Mouse (Mus musculus) megakaryocyte, embryonic 14.5 days (primary cell): ENCODE measurements around the gene Sgsm3. TPM values are rescaled to one million over a fixed set of nuclear protein-coding genes. Genes with fewer than 3 reads are reported as not detected.

Source experiments
- H3K27me3 ChIP-seq: replicated peaks from 2 replicates; pipeline ENCODE3; 2012; ENCODE audit warnings: inconsistent platforms
- H3K36me3 ChIP-seq: replicated peaks from 2 replicates; pipeline ENCODE3; 2012; ENCODE audit warnings: low read length, inconsistent platforms, mixed read lengths
- H3K4me1 ChIP-seq: 2 replicates; pipeline ENCODE4 v1.6.1; 2012; ENCODE audit warnings: inconsistent platforms
- H3K4me3 ChIP-seq: replicated peaks from 2 replicates; pipeline ENCODE3; 2012; ENCODE audit warnings: moderate library complexity, mild to moderate bottlenecking, inconsistent platforms
- H3K9me3 ChIP-seq: 2 replicates; pipeline ENCODE4 v1.6.1; 2012; ENCODE audit warnings: inconsistent platforms
- FLI1 ChIP-seq: IDR thresholded peaks from 2 replicates; pipeline ENCODE4 v1.6.1; 2012; ENCODE audit warnings: low read length, inconsistent platforms, mixed read lengths
- GATA1 ChIP-seq: IDR thresholded peaks from 3 replicates; pipeline ENCODE4 v1.6.1; 2012; ENCODE audit warnings: mixed read lengths, low read length, inconsistent platforms, borderline replicate concordance
- polyA plus RNA-seq: library from polyadenylated mRNA; stranded (reverse); fragments of >175 nt; gene quantifications from 2 replicates; pipeline ENCODE4 v1.2.3, GENCODE M21; 2012; ENCODE audit warnings: low replicate concordance; ENCODE audit not compliant: insufficient read depth

Sgsm3 gene
- polyA plus RNA-seq, 1 experiment, result 8.5 TPM

DNA sequence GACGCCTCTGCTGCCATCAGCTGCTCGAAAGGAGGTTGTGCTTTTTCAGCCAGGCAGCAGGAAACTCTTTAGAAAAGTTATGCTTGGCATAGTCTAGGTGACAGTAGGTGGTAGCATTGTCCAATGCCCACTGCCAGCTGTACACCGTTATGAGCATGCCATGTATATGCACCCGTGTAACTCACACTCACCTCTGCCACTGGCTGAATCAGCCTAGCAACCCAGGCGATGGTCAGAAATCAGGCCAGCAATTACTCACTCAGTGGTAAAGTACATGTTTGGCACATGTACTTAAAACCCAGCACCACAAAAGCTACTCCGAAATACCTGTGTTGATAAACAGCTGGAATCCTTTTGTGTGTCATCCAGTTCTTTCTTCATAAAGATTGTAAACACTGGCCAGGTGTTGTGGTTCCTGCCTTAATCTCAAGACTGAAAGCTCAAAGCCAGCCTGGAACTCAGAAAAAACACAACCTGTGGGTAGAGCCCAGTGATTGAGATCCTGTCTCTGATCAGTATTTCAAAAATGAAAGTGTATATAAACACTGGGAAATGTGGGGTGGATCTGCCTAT lies 36.0 kb upstream of the Sgsm3 start:
- Histone ChIP-seq H3K36me3 (peaks cover 53% of the 10 kb centered on the region), H3K9me3 (no peaks in the 10 kb centered on the region), H3K4me1 (peaks cover 64% of the 10 kb centered on the region), H3K27me3 (no peaks in the 10 kb centered on the region), H3K4me3 (no peak overlapping the region)
- TF ChIP-seq FLI1, result no peak
- TF ChIP-seq GATA1, result no peak

DNA sequence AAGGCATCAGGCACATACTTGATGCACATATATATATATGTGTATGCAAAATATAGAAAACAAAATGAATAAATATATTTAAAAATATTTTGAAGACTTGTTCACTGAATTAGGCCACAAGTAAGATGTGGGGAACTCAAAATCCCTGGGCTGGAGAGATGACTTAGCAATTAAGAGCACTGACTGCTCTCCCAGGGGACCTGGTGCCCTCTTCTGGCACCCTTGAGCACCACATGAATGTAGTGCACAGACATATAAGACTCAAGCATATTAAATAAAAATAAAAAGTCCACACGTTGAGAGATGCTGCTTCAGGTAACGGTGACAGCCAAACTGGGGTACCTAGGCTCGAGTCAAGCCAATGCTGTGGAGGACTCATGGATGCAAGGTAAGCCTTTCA lies 31.7 kb upstream of the Sgsm3 start:
- Histone ChIP-seq H3K9me3 (no peaks in the 10 kb centered on the region), H3K4me1 (peaks cover 65% of the 10 kb centered on the region), H3K27me3 (no peaks in the 10 kb centered on the region), H3K36me3 (peaks cover 23% of the 10 kb centered on the region), H3K4me3 (no peak overlapping the region)
- TF ChIP-seq GATA1 (no peak), FLI1 (no peak)

DNA sequence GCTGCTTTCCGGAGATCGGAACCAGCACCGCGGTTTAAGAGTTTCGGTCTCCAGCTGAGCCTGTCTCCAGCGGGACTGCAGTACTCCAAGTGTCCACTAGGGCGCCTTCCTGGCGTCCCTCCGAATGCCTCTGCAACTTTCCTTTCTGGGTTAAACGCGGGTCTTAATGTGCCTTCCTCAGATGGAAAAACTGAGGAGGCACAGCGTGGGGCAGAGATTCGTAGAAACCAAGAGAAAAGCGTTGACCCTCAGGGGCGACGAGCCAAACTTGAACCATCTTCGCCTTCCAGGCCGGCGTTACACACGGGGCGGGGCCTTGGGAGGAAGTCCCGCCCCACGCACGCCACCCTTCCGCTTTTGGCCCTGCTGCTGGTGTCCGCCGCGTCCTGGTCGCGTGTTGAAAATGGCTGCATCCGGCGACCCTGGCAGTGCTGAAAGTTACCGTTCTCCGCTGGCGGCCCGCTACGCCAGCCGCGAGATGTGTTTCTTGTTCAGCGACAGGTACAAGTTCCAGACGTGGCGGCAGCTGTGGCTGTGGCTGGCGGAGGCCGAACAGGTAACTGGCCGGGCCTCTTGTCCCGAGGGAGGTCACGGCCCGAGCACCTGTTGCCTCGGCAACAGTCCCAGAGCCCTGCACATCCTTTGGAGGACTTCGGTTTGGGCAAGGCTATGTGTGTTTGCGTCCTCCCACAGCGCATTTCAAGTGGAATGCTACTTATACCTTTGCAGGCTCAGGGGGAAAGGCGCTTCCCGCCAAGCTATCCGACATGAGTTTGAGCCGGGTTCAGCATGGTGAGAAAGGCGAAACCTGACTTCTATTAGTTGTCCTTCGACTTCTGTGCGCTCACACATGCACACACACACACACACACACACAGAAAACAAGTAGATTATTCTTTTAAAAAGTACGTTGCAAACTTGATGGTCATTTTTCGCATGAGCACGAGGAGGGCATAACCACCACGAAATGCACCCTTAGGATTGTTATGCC lies 29.1 kb upstream of the Sgsm3 start, which contains the start of gene Adsl:
Adsl (plus strand) TSS at position 346 of the 991 bp plus-strand sequence.
- Histone ChIP-seq H3K27me3 (no peaks in the 10 kb centered on the region), H3K4me1 (peaks cover 50% of the 10 kb centered on the region), H3K4me3 (peak within 1 kb of the TSS; percentile 97), H3K9me3 (no peaks in the 10 kb centered on the region), H3K36me3 (peaks cover 22% of the 10 kb centered on the region)
- TF ChIP-seq FLI1 (no peak; the same call in 1 of the 2 replicates), GATA1 (no peak)

DNA sequence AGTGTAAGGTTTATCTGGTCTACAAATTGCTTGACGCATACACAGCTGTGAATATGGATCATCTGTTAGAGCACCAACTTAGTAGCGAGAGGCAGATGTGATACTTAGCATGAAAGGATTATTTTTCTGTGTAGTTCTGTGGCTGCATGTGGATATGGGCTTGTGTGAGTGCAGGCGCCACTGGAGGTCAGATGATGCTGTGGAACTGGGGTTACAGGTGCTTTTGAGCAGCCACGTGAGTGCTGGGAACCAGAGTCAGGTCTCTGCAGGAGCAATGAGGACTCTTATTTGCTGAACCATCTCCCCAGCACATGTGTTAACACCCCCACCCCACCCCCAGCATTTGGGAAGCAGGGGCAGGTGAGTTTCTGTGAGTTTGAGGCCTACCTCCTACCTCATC lies 28.1 kb upstream of the Sgsm3 start:
- TF ChIP-seq GATA1 (no peak), FLI1 (no peak)
- peaks cover 29% of the 10 kb centered on the region for H3K36me3 ChIP-seq
- no peaks in the 10 kb centered on the region for H3K27me3 ChIP-seq
- H3K9me3 ChIP-seq, result no peaks in the 10 kb centered on the region
- H3K4me1 ChIP-seq, result peaks cover 49% of the 10 kb centered on the region
- peak overlapping the region; percentile 97 for H3K4me3 ChIP-seq

DNA sequence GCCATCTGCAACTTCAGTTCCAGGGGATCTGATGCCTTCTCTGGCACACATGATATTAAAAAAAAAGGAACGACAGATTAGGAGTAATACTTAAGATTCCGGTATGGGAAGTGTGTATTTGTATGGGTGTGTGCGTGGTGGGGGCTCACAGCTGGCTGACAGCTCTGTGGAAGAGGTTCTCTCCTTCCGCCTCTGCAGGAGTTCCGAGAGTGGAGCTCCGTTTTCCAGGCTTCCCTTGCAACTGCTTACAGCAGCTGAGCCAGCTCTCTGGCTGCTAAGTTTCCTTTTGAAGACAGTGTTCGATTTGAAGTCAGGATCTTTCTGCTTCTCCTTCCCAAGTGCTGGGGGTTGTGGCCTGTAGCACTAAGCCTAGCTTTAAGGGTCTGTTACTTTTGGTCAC lies 27.5 kb upstream of the Sgsm3 start:
- no peaks in the 10 kb centered on the region for H3K9me3 ChIP-seq
- H3K27me3 ChIP-seq, result no peaks in the 10 kb centered on the region
- H3K4me3 ChIP-seq, result peak overlapping the region; percentile 97

DNA sequence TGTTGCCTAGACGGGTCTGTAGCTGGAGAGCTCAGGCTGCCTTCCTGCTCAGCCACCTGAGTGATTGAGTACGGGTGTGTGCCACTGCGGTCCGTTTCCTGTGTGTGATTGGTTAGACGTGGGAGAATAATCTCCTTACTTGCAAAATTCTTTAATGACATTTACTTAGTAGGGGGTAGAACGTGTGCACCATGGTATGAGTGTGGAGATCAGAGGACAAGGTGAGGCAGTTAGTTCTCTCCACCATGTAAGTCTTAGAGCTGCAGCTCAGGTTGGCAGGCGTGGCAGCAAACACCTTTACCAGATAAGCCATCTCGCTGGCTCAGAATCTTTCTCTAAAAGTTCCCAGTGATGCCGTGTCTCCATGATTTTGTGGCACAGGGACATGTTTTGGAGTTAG lies 23.6 kb upstream of the Sgsm3 start:
- no peak overlapping the region for H3K4me3 ChIP-seq
- no peaks in the 10 kb centered on the region for H3K9me3 ChIP-seq
- no peak for TF ChIP-seq GATA1
- TF ChIP-seq FLI1, result no peak
- H3K4me1 ChIP-seq, result peaks cover 30% of the 10 kb centered on the region
- H3K36me3 ChIP-seq, result peaks cover 72% of the 10 kb centered on the region
- H3K27me3 ChIP-seq, result no peaks in the 10 kb centered on the region

More for the DNA sequence above, 27.5 kb upstream of the Sgsm3 start:
- Histone ChIP-seq H3K36me3 (peaks cover 36% of the 10 kb centered on the region), H3K4me1 (peaks cover 48% of the 10 kb centered on the region)
- TF ChIP-seq FLI1 (no peak), GATA1 (no peak)

DNA sequence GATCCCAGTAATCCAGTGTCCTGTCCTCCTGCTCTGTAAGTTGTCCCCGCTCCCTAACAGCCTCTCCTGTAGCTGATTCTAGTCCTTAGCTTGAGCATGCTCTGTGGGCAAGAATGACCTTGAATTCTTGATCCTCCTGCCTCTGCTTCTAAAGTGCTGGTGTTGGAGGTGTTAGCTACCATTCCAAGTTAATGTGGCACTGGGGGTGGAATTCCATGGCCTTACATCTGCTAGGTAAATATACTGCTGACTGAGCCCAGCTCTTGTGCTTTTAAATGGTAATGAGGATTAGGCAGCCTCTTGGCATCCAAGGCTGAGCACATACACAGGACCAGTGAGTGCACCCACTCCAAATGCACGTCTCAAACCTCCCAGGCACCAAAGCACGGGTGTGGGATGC lies 22.7 kb upstream of the Sgsm3 start:
- TF ChIP-seq FLI1, result no peak
- TF ChIP-seq GATA1, result no peak
- no peak overlapping the region for H3K4me3 ChIP-seq
- H3K4me1 ChIP-seq, result peaks cover 21% of the 10 kb centered on the region
- no peaks in the 10 kb centered on the region for H3K27me3 ChIP-seq
- H3K9me3 ChIP-seq, result no peaks in the 10 kb centered on the region
- H3K36me3 ChIP-seq, result peaks cover 81% of the 10 kb centered on the region

DNA sequence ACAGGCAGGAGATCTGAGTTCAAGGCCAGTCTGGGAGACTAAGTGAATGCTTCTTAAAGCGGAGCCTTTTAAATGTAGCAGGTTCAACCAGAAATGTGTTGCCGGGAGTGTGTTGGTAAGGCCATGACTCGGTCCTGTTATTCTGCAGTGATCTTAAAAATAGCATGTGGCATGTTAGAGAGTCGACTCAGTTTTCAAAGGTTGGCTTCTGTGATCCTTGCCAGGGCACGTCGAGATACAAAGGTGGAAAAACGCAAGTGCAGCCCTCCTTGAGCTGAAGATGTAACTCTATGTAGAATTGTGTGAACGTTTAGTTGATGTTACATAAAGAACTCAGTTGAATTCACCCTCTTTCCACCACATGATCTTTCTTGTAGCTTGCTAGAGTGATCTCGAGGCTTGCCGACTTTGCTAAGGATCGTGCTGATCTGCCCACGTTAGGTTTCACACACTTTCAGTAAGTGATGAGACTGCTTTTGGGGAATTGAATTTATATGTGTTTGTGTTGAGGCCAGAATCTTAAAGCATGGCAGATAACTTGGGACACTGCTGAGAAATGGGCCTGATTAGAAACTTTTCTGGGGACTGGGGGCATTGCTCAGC lies 21.6 kb upstream of the Sgsm3 start:
- TF ChIP-seq FLI1 (no peak), GATA1 (no peak)
- peaks cover 15% of the 10 kb centered on the region for H3K4me1 ChIP-seq
- no peaks in the 10 kb centered on the region for H3K9me3 ChIP-seq
- no peak overlapping the region for H3K4me3 ChIP-seq
- H3K36me3 ChIP-seq, result peaks cover 88% of the 10 kb centered on the region
- no peaks in the 10 kb centered on the region for H3K27me3 ChIP-seq

DNA sequence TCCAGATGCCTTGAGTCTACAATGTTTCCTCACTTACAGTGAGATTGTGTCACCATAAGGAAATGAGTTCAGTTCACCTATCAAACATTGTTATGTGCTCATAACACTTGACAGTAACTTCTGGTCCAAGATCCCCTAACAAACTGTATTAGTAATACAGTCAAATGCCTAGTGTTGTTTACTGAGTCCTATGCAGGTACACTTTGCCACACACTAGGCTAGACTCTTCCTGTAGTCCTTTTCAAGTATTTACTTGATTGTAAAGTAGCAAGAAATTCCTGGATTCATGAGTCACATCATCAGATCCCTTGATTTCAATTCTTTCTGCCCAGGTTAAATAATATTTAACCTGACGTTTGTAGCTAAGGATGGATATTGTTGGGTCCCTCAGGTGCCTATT lies 8.2 kb upstream of the Sgsm3 start:
- peaks cover 9% of the 10 kb centered on the region for H3K4me1 ChIP-seq
- no peak overlapping the region for H3K4me3 ChIP-seq
- TF ChIP-seq GATA1, result no peak
- no peak for TF ChIP-seq FLI1
- H3K27me3 ChIP-seq, result no peaks in the 10 kb centered on the region
- H3K36me3 ChIP-seq, result peaks cover 62% of the 10 kb centered on the region
- H3K9me3 ChIP-seq, result no peaks in the 10 kb centered on the region

DNA sequence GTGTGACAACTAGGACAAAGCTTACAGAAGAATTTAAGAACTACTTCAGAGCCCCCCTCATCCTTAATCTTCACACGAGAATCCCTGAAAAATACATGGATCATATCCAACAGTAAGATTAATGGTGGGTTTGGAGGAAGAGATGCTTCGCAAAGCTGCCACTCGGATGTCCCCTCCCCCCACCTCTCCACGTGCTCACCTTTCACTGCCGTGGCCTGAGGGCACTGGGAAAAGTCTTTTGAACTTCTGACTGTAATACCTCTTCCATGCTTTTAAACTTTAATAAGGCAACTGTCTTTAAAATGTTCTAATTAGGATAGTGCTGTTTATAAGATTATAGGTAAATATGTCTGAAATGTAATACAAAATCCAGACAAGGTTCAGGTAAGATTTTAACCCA lies 3.3 kb upstream of the Sgsm3 start:
- Histone ChIP-seq H3K9me3 (no peaks in the 10 kb centered on the region), H3K4me3 (no peak overlapping the region), H3K36me3 (peaks cover 18% of the 10 kb centered on the region), H3K27me3 (no peaks in the 10 kb centered on the region), H3K4me1 (peaks cover 28% of the 10 kb centered on the region)
- TF ChIP-seq FLI1 (no peak), GATA1 (no peak)

DNA sequence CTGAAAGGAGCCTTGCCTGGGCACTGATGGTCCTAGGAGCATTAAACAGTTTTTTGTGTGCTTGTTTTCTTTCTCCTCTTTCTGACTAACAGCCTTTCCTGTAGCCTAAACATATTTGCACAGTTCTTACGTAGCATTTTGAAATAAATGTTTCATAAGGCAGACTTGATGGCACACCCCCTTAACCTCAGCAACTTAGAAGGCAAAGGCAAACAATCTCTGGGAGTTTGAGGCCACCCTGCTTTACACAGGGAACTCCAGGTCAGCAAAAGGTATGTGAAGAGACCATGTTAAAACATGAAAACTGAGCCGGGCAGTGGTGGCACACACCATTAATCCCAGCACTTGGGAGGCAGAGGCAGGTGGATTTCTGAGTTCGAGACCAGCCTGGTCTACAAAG lies 1.9 kb upstream of the Sgsm3 start:
- H3K4me3 ChIP-seq, result no peak overlapping the region
- H3K27me3 ChIP-seq, result no peaks in the 10 kb centered on the region
- peaks cover 4% of the 10 kb centered on the region for H3K36me3 ChIP-seq
- no peak for TF ChIP-seq FLI1
- peaks cover 38% of the 10 kb centered on the region for H3K4me1 ChIP-seq
- H3K9me3 ChIP-seq, result no peaks in the 10 kb centered on the region
